Mouse (Mus musculus) thymus, postnatal 4 days (tissue): ENCODE data around the gene Gpm6b.

ENCODE experiments used
- DNase-seq: peaks from one replicate; pipeline ENCODE4 v3.0.0; 2021

The Gpm6b gene

DNA sequence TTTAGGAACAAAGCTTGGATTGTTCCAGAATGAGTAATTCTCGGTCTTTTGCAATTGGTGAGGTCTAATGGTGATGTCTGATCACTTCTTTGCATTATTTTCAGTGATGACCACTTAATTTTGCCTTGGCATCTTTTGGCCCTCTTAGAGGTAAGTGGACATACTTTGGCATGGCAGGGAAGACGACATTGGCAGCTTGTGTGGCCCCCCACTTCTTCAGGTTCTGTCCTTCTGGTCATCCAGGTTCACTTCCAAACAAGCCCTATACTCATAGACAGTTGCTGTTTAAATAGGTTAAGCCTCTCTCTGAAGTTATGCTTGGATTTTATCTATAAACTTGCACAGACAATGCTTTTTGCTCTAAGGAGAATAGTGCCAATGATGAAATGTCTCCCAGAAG lies 120.2 kb downstream of the Gpm6b start:
- no peak for DNase-seq

- no peak for DNase-seq
Measured at GRCm38 (mm10) chrX:166359927-166360440, 121.3 kb downstream of the Gpm6b start.

GRCm38 (mm10) chrX:166360455-166360854 lies 121.7 kb downstream of the Gpm6b start:
- no peak for DNase-seq

GRCm38 (mm10) chrX:166365458-166366213 lies 126.9 kb downstream of the Gpm6b start:
- no peak for DNase-seq

GRCm38 (mm10) chrX:166376681-166377328 lies 138.1 kb downstream of the Gpm6b start:
- no peak for DNase-seq

DNA sequence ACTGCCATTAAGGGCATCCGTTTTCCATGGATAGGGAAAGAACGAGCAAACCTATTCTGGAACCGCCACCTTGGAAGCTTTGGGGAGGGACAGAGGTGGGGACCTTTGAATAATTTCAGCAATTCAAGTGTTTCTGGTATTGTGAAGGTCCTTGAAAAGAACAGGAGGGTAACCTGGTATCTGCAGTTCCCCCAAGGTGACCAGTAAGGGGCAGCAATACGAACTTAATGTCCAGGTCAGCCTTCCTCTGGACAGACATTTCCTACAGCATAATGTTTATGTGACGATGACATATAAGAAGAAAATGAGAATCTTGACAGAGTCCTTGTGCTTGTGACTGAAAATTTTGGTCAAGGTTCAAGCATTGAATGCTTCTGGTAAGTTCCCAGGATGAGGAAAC lies 139.9 kb downstream of the Gpm6b start:
- DNase-seq = no peak

DNA sequence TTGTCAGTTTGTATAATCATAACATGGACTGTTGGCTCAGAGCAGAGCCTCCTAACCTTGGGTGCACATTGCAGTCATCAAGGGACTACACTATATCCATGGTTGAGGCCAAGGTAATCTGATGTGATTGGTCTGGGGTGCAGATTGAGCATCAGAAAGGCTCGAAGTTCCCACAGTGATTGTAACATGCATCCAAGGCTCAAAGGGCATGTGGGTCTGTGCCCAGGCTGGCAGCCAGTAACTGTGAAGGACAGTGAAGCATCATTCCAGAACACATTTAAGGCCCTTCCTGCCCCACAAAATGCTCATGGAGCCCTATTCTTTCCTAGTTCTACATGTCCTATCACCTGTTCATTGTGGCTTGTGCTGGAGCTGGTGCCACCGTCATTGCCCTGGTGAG lies 144.9 kb downstream of the Gpm6b start:
- DNase-seq = no peak

- DNase-seq = no peak
Measured at GRCm38 (mm10) chrX:166384935-166385334, 146.2 kb downstream of the Gpm6b start.

GRCm38 (mm10) chrX:166386656-166387055 lies 147.9 kb downstream of the Gpm6b start:
- no peak for DNase-seq

DNA sequence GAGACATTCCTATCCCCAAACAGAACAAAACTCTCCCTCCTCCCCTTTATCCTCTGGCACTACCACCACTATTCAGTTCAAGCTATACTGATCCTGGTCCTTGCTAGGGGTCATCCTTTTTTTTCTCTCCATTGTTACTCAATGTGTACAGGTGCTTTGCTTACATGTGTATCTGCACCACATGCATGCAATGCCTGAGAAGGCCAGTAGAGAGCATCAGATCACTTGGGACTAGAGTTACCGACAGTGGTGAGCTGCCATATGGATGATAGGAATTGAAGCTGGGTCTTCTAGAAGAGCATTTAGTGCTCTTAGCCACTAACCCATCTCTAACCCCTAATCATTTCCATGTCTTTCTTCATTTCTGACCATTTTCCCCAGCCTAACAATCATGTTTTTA lies 155.0 kb downstream of the Gpm6b start:
- DNase-seq = peak; percentile 29

DNA sequence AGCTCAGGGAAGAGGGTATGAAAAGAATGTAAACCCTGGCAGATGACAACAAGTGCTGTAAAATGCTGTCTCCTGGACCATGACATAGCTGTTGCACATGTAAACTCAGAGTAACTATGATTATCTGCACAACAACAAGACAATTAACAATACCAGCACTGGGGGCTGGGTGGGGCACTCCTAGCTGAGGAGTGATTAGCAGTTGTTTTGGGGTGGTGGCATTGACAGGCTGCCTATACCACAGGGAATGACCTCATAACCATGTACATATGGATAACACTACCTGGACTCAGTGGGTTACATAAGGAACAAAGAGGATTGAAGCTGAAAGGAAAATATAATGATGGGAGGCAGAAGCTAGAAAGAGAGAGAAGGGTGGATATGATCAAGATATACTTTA lies 169.2 kb downstream of the Gpm6b start:
- DNase-seq = no peak

- DNase-seq = peak; percentile 45
Measured at GRCm38 (mm10) chrX:166416196-166416595, 177.5 kb downstream of the Gpm6b start.

- DNase-seq = no peak
Measured at GRCm38 (mm10) chrX:166434812-166435211, 196.1 kb downstream of the Gpm6b start.
